Comparison of ENCODE assay signal across 19 mouse cellular contexts in the genomic region with DNA sequence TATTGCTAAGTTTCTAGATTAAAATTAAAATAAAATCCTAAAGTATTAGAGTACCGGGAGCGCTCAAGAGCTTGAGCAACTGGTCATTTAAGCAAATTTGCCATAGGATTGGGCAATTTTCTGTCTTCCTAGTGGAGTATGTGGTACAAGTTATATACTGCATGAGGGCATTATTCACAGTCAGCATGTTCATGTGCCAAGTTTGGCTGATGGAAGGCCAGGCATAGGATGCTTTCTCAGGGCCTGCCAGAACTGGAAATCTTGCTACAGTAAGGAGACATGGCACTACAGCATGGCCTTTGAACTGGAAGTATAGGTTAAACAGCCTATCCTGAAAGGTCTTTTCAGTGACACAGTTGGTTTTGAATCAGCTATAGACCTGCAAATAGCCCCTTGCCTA.
"Had no signal": no experiment of that assay in that cellular context is flagged by ENCODE, and none has a peak within 500 bp of the region (broad histone marks: within the 10 kb centered on the region; RNA-seq: fewer than 3 reads in every experiment).

No protein-coding gene starts in this region.

- DNase-seq: lung, adult 2 months; lung, postnatal 14 days; lung, postnatal 36 days; retina, postnatal 1 day; right cerebral cortex, adult 18-20 months; right cerebral cortex, postnatal 25 days; right cerebral cortex, postnatal 4 days; spleen, adult 18-20 months; thymus, adult 18-20 months; thymus, postnatal 14 days; thymus, postnatal 36 days had no signal

- H3K36me3 ChIP-seq: lung, embryonic 15.5 days; midbrain, embryonic 13.5 days; midbrain, embryonic 15.5 days; neural tube, embryonic 12.5 days had no signal

- H3K9ac ChIP-seq: lung, embryonic 15.5 days; midbrain, embryonic 13.5 days; midbrain, embryonic 15.5 days; neural tube, embryonic 12.5 days had no signal

- H3K9me3 ChIP-seq: lung, embryonic 15.5 days; megakaryocyte, embryonic 14.5 days; midbrain, embryonic 13.5 days; midbrain, embryonic 15.5 days; neural tube, embryonic 12.5 days had no signal

- H3K27me3 ChIP-seq: lung, embryonic 15.5 days; megakaryocyte, embryonic 14.5 days; midbrain, embryonic 13.5 days; midbrain, embryonic 15.5 days; neural tube, embryonic 12.5 days had no signal

- H3K4me2 ChIP-seq: lung, embryonic 15.5 days; midbrain, embryonic 11.5 days; midbrain, embryonic 13.5 days; midbrain, embryonic 15.5 days; neural tube, embryonic 12.5 days had no signal

- H3K4me1 ChIP-seq: lung, embryonic 15.5 days; midbrain, embryonic 13.5 days; midbrain, embryonic 15.5 days; neural tube, embryonic 12.5 days had no signal

- ATAC-seq: lung, postnatal 0 days; midbrain, embryonic 13.5 days; midbrain, embryonic 15.5 days had no signal

- H3K4me3 ChIP-seq: lung, embryonic 15.5 days; midbrain, embryonic 13.5 days; midbrain, embryonic 15.5 days; neural tube, embryonic 12.5 days had no signal

- H3K27ac ChIP-seq: lung, embryonic 15.5 days; macrophage; midbrain, embryonic 13.5 days; midbrain, embryonic 15.5 days; neural tube, embryonic 12.5 days had no signal
